19 mouse cellular contexts compared by ENCODE assay signal in genomic region chr12:53802381-53802780, GRCm38 (mm10).
"Had no signal": no experiment of that assay in that cellular context is flagged by ENCODE, and none has a peak within 500 bp of the region (broad histone marks: within the 10 kb centered on the region; RNA-seq: fewer than 3 reads in every experiment).

No protein-coding gene starts in this region.

- H3K4me1 ChIP-seq: kidney, embryonic 15.5 days; limb, embryonic 13.5 days; liver, embryonic 12.5 days; liver, embryonic 15.5 days; lung, embryonic 15.5 days; megakaryocyte, embryonic 14.5 days; stomach, embryonic 15.5 days had no signal

- H3K27me3 ChIP-seq: kidney, embryonic 15.5 days; limb, embryonic 13.5 days; lung, embryonic 15.5 days; megakaryocyte, embryonic 14.5 days; stomach, embryonic 15.5 days had no signal

- DNase-seq: kidney, adult 8-10 months; kidney, postnatal 10 days; kidney, postnatal 36 days; liver; lung, adult 18-20 months; lung, postnatal 10 days; lung, postnatal 36 days; spleen, adult 18-20 months; thymus, postnatal 25 days had no signal

- H3K9me3 ChIP-seq: kidney, embryonic 15.5 days; limb, embryonic 10.5 days; limb, embryonic 13.5 days; liver, embryonic 12.5 days; liver, embryonic 15.5 days; lung, embryonic 15.5 days; megakaryocyte, embryonic 14.5 days; midbrain, embryonic 10.5 days; stomach, embryonic 15.5 days had no signal

- ATAC-seq: liver, embryonic 12.5 days; midbrain, embryonic 16.5 days had no signal

- H3K4me2 ChIP-seq: kidney, embryonic 15.5 days; limb, embryonic 13.5 days; liver, embryonic 12.5 days; liver, embryonic 15.5 days; lung, embryonic 15.5 days; stomach, embryonic 15.5 days had no signal

- H3K9ac ChIP-seq: kidney, embryonic 15.5 days; limb, embryonic 13.5 days; liver, embryonic 12.5 days; liver, embryonic 15.5 days; lung, embryonic 15.5 days; stomach, embryonic 15.5 days had no signal

- H3K27ac ChIP-seq: kidney, embryonic 15.5 days; limb, embryonic 10.5 days; limb, embryonic 13.5 days; liver, embryonic 12.5 days; liver, embryonic 15.5 days; lung, embryonic 15.5 days; midbrain, embryonic 10.5 days; stomach, embryonic 15.5 days had no signal

- H3K36me3 ChIP-seq: kidney, embryonic 15.5 days; limb, embryonic 10.5 days; limb, embryonic 13.5 days; liver, embryonic 12.5 days; liver, embryonic 15.5 days; lung, embryonic 15.5 days; midbrain, embryonic 10.5 days; stomach, embryonic 15.5 days had no signal

- H3K4me3 ChIP-seq: kidney, embryonic 15.5 days; limb, embryonic 10.5 days; limb, embryonic 13.5 days; liver, embryonic 12.5 days; liver, embryonic 15.5 days; lung, embryonic 15.5 days; megakaryocyte, embryonic 14.5 days; midbrain, embryonic 10.5 days; stomach, embryonic 15.5 days had no signal
